Mouse (Mus musculus) frontal cortex, postnatal 25 days (tissue): Measurements from ENCODE around the gene Gm7356.
"Not testable (repeated sequence)": the region's sequence is repeated elsewhere in the genome, so short reads cannot be mapped to it uniquely, and the experiment has no call there.

Source experiments
- DNase-seq, 2 experiments: peaks; one replicate each; pipeline ENCODE4 v3.0.0; 2022; ENCODE audit warnings: low spot score in 2 of 2

Gene Gm7356

GRCm38 (mm10) chr17:14003604-14004003, at the start of gene Gm7356:
Gene Gm7356 (minus strand): TSS chr17:14003704.
- not testable (repeated sequence) for DNase-seq

DNA sequence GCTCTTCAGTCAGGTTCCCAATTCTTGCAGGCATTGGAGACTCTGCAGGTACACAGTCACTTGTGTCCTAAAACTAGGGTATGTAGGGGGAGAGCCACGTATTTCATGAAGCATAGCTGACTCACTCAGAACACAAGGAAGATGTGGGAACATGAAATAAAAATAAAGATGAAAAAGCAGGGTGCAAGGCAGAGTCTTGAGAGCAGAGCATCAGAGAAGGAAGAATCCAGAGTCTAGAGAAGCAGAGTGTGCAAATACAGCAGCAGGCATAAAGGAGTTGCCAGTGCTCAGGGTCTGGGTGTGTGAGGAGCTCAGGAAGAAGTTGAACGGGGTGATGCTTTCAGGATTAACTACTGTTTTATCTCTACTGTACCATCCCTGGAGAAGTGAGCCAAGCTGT, 38.4 kb upstream of the Gm7356 start:
- not testable (repeated sequence) for DNase-seq

GRCm38 (mm10) chr17:14037012-14037411, 33.5 kb upstream of the Gm7356 start:
- DNase-seq, result not testable (repeated sequence)

DNA sequence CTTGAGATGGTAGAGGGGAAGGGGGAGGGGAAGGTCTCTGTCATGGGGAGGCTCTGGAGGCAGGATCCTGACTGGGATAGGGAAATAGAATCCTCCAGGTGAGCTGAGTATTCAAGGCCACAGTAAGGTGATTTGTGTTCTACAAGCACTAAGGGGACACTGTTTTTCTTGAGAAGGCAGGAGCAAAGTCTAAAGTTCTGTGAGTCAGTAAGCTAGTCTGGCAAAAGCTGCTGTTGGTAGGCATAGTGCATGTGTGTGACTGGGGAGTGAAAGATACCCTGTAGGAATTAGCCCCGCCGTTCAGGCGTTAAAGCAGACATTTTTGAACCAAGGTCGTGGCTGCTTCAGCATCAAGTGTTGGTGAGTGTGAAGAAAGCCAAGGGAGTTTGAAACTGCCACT, 32.6 kb upstream of the Gm7356 start:
- not testable (repeated sequence) for DNase-seq

DNA sequence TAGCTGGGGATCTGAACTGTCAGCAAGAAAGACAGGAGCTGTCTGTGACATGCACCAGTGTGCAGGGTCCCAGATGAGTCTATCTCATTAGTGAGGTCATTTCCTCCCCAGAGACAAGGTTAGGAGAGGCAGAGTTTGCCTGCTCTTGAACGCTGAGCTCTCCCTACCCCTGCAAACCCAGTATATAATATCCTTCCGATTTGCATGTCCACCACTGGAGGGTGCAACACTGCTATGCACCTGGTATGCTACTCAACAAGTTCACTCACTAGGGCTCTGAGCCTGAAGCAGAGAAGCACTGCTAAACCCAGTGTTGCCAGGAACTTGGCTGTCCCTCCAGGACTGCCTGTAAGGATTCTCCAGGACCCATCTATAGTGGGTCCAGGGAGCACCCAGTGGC, 10.1 kb downstream of the Gm7356 start:
- not testable (repeated sequence) for DNase-seq

DNA sequence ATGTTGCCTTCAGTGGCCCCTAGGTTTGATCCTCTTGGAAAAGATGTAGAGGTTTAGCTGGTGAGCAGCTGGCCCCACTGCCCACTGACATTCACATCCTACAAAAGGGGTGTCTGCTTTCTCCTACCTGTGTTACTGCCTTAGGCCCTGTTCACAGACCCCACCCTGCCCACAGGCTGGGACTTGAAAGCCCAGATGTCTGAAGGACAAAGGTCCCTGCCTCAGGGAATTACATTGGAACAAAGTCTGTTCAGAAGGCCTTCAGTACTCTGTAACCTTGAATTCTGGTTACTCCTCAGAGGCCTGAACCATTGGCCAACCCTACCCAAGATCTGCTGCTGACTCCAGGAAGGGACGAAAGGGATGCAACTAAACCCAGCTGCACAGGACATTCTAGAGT, 15.8 kb downstream of the Gm7356 start:
- no peak for DNase-seq

DNA sequence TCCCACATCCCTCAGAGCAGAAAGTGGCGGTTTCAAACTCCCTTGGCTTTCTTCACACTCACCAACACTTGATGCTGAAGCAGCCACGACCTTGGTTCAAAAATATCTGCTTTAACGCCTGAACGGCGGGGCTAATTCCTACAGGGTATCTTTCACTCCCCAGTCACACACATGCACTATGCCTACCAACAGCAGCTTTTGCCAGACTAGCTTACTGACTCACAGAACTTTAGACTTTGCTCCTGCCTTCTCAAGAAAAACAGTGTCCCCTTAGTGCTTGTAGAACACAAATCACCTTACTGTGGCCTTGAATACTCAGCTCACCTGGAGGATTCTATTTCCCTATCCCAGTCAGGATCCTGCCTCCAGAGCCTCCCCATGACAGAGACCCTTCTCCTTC, 32.7 kb downstream of the Gm7356 start:
- DNase-seq, result not testable (repeated sequence)

DNA sequence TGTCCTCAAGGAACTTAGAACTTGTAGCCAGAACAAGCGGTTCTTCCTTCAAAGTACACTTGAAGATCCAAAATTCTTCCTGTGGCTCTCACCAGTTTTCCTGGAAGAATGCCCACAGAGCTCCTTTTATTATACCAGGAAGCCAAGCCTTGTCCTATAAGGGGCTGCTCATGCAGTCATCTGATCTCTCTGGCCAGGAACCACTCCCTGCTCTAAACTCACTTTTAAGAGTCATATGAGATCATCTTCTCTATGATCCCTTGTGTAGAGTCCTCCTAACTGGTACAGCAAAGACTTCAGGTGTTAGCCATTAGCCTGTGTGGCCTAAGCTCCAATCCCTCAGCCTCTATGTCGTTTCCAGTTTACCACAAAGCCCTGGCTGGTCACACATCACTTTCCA, 33.6 kb downstream of the Gm7356 start:
- DNase-seq, result not testable (repeated sequence)

GRCm38 (mm10) chr17:13965048-13965447, 38.5 kb downstream of the Gm7356 start:
- not testable (repeated sequence) for DNase-seq

GRCm38 (mm10) chr17:13962245-13962644, 41.3 kb downstream of the Gm7356 start:
- DNase-seq, result not testable (repeated sequence)

GRCm38 (mm10) chr17:13958129-13958528, 45.4 kb downstream of the Gm7356 start:
- DNase-seq, result not testable (repeated sequence)

- not testable (repeated sequence) for DNase-seq
Measured at GRCm38 (mm10) chr17:13951570-13951969, 51.9 kb downstream of the Gm7356 start.
